Comparison of ENCODE assay signal across 8 mouse cellular contexts in the genomic region with DNA sequence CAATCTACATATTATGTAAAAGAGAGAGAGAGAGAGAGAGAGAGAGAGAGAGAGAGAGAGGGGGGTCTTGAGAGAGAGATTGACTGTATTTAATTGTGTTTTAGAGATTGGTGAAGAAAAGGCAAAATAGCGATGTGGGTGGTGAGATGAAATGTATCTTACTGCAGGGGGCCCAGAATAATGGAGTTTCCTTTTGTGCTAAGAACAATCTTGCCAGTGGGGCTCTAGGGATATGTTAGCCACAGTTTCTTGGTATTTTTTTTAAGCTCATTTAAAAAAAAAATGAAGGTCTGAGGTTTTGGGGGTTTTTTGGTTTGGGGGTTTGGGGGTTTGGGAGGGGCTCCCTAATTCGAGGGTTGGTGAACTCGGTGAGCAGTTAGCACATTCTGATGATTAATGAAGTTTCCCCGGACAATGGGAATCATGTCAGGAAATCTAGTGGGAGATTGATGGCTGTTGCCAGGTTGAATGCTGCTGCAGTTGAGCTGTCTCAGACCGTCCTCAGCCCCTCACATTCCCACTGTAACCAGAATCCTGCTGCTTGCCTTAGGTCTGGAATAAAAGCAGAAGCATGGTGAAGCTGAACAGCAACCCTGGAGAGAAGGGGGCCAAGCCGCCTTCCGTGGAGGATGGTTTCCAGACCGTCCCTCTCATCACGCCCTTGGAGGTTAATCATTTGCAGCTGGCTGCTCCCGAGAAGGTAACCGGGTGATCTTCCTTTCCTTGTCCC. TPM values are rescaled to one million over a fixed set of nuclear protein-coding genes. Genes with fewer than 3 reads are reported as not detected.
A peak's percentile ranks its signal among the peaks of the same experiment; 100 is the strongest.
DNase-seq lines count a peak whose midpoint lies in the region; ATAC-seq and TF ChIP-seq lines count a peak whose summit lies in the region.

No protein-coding gene starts in this region.

- peak overlapping the region; percentile 71 for H3K9ac ChIP-seq in forebrain, postnatal 0 days
- H3K9ac ChIP-seq in limb, embryonic 14.5 days (ENCODE audit: low read depth, low read length, severe bottlenecking), result no peak overlapping the region

- DNase-seq in forebrain, postnatal 0 days, result peak; percentile 71
- no peak for DNase-seq in limb, embryonic 14.5 days (ENCODE audit: low spot score)
- DNase-seq in thymus, postnatal 36 days, result peak; percentile 42 to 43
- DNase-seq in adrenal gland, adult 2 months, result no peak
- DNase-seq in c-Kit-positive CD71-positive TER-119-positive erythroid progenitor cells, embryonic 14.5 days (ENCODE audit: low spot score), result no peak
- no peak for DNase-seq in adrenal gland, postnatal 4 days (ENCODE audit: low spot score in 2 of 2)

- H3K36me3 ChIP-seq in megakaryocyte, embryonic 14.5 days (replicated peaks; ENCODE audit: low read length), result peaks cover 40% of the 10 kb centered on the region
- H3K36me3 ChIP-seq in forebrain, postnatal 0 days (ENCODE audit: insufficient read depth), result peaks cover 25% of the 10 kb centered on the region
- no peaks in the 10 kb centered on the region for H3K36me3 ChIP-seq in limb, embryonic 14.5 days (ENCODE audit: control insufficient read depth, insufficient read depth, low read length)

- 3% methylated on average over 11 of the region's 11 CpGs for WGBS in forebrain, postnatal 0 days
- WGBS in limb, embryonic 14.5 days, result 2% methylated on average over 11 of the region's 11 CpGs

- peaks cover 44% of the 10 kb centered on the region for H3K4me1 ChIP-seq in megakaryocyte, embryonic 14.5 days
- peaks cover 21% of the 10 kb centered on the region; the same call in 1 of the 2 replicates for H3K4me1 ChIP-seq in forebrain, postnatal 0 days (ENCODE audit: insufficient read depth)
- peaks cover 8% of the 10 kb centered on the region; the same call in 1 of the 2 replicates for H3K4me1 ChIP-seq in limb, embryonic 14.5 days (ENCODE audit: control insufficient read depth, insufficient read depth, low read length)

- peaks cover 20% of the 10 kb centered on the region for H3K27me3 ChIP-seq in megakaryocyte, embryonic 14.5 days (replicated peaks)
- no peaks in the 10 kb centered on the region for H3K27me3 ChIP-seq in forebrain, postnatal 0 days (ENCODE audit: insufficient read depth, low read length)
- H3K27me3 ChIP-seq in limb, embryonic 14.5 days (ENCODE audit: control insufficient read depth, insufficient read depth, low read length), result no peaks in the 10 kb centered on the region

- H3K4me3 ChIP-seq in megakaryocyte, embryonic 14.5 days (replicated peaks), result peak overlapping the region; percentile 87
- peak overlapping the region; percentile 46 for H3K4me3 ChIP-seq in forebrain, postnatal 0 days (ENCODE audit: low read depth, low read length)
- H3K4me3 ChIP-seq in limb, embryonic 14.5 days (replicated peaks; ENCODE audit: low read length), result peak overlapping the region; percentile 17

- peak overlapping the region; percentile 92 for H3K27ac ChIP-seq in forebrain, postnatal 0 days (ENCODE audit: low read depth, low read length)
- H3K27ac ChIP-seq in limb, embryonic 14.5 days (replicated peaks; ENCODE audit: low read depth, low read length), result no peak overlapping the region

- peaks cover 9% of the 10 kb centered on the region for H3K9me3 ChIP-seq in megakaryocyte, embryonic 14.5 days
- H3K9me3 ChIP-seq in forebrain, postnatal 0 days (ENCODE audit: low read length), result no peaks in the 10 kb centered on the region
- H3K9me3 ChIP-seq in limb, embryonic 14.5 days (ENCODE audit: control insufficient read depth, low read length), result no peaks in the 10 kb centered on the region

- no peak for ATAC-seq in megakaryocyte, adult 5-6 weeks (ENCODE audit: poor library complexity, severe bottlenecking)
- ATAC-seq in forebrain, postnatal 0 days, result peak; percentile 38; the same call in 1 of the 2 replicates
- no peak for ATAC-seq in limb, embryonic 14.5 days (ENCODE audit: low FRiP score, low read depth)

- TF ChIP-seq POLR2A in limb, embryonic 14.5 days (IDR thresholded peaks at IDR 0.05; ENCODE audit: borderline replicate concordance, extremely low read depth, insufficient read depth, insufficient read length), result no peak

- peak overlapping the region; percentile 75 for H3K4me2 ChIP-seq in forebrain, postnatal 0 days (ENCODE audit: low read depth)
- H3K4me2 ChIP-seq in limb, embryonic 14.5 days (replicated peaks; ENCODE audit: low read depth, low read length, severe bottlenecking), result peak overlapping the region; percentile 36

- TF ChIP-seq CTCF in forebrain, postnatal 0 days (IDR thresholded peaks at IDR 0.05; ENCODE audit: low read depth), result peak; percentile 24; the same call in 1 of the 2 replicates

RNA-seq across cellular contexts. Expression of a gene that starts 1.1 kb away (rescaled TPM):
- polyA plus RNA-seq in megakaryocyte, embryonic 14.5 days (2012; ENCODE audit: insufficient read depth, low replicate concordance), result 12.5 TPM in 1 of 2 replicates, not detected in the other
- 0.20 and 1.4 TPM in 2 replicates for total RNA-seq in megakaryocyte, adult 5-6 weeks (2015)
- 1.1 and 1.3 TPM in 2 replicates for total RNA-seq in megakaryocyte, adult 5-6 weeks (2017)
- 1,434 and 1,519 TPM in 2 replicates for total RNA-seq in forebrain, postnatal 0 days (2014; rRNA removed)
- polyA plus RNA-seq in forebrain, postnatal 0 days (2015; fragmentation: Nextera tagmentation; extraction: Ambion mirVana), result 646 and 742 TPM in 2 replicates
- polyA plus RNA-seq in limb, embryonic 14.5 days (2012; rRNA removed), result 15.7 and 17.5 TPM in 2 replicates
- polyA plus RNA-seq in limb, embryonic 14.5 days (2014; fragmentation: Nextera tagmentation; extraction: Ambion mirVana), result 3.2 and 3.8 TPM in 2 replicates
- total RNA-seq in adrenal gland, adult 2 months (2021), result 10 to 100 TPM; 26.5 to 42.6 TPM
- polyA plus RNA-seq in adrenal gland, adult 2 months (2012; rRNA removed), result 10.9 and 15.4 TPM in 2 replicates
- 10 to 100 TPM; 58.2 to 64.7 TPM for total RNA-seq in adrenal gland, postnatal 4 days (2021)

RNA-seq across cellular contexts. Expression of a gene that starts 36.0 kb away (rescaled TPM):
- 0.17 TPM in 1 of 2 replicates, not detected in the other for polyA plus RNA-seq in megakaryocyte, embryonic 14.5 days (2012; ENCODE audit: insufficient read depth, low replicate concordance)
- not detected in 2 replicates for total RNA-seq in megakaryocyte, adult 5-6 weeks (2015)
- total RNA-seq in megakaryocyte, adult 5-6 weeks (2017), result not detected in 2 replicates
- total RNA-seq in forebrain, postnatal 0 days (2014; rRNA removed), result 0.54 and 1.3 TPM in 2 replicates
- 0.25 and 0.41 TPM in 2 replicates for polyA plus RNA-seq in forebrain, postnatal 0 days (2015; fragmentation: Nextera tagmentation; extraction: Ambion mirVana)
- polyA plus RNA-seq in limb, embryonic 14.5 days (2012; rRNA removed), result 0.29 and 0.55 TPM in 2 replicates
- polyA plus RNA-seq in limb, embryonic 14.5 days (2014; fragmentation: Nextera tagmentation; extraction: Ambion mirVana), result 0.12 and 0.18 TPM in 2 replicates
- not detected for total RNA-seq in adrenal gland, adult 2 months (2021)
- polyA plus RNA-seq in adrenal gland, adult 2 months (2012; rRNA removed), result 0.11 TPM in 1 of 2 replicates, not detected in the other
- total RNA-seq in adrenal gland, postnatal 4 days (2021), result not detected

Comparison
In these comparisons a context has a peak if more than half of its experiments do, and no peak if none do; other contexts are left out.
1. H3K4me3 ChIP-seq: peak in every context shown above with its lines; median percentile 87 in megakaryocyte, embryonic 14.5 days; 46 in forebrain, postnatal 0 days; 17 in limb, embryonic 14.5 days.
2. DNase-seq: peak in forebrain, postnatal 0 days (single experiment) and thymus, postnatal 36 days (2 of 2); none in limb, embryonic 14.5 days (single experiment), adrenal gland, adult 2 months (single experiment), c-Kit-positive CD71-positive TER-119-positive erythroid progenitor cells, embryonic 14.5 days (single experiment) and adrenal gland, postnatal 4 days (0 of 2).
3. RNA of a gene that starts 1.1 kb away (total RNA-seq): 1,434 to 1,519 TPM in forebrain, postnatal 0 days; 58.2 to 64.7 TPM in adrenal gland, postnatal 4 days, 26.5 to 42.6 TPM in adrenal gland, adult 2 months and 0.20 to 1.4 TPM in megakaryocyte, adult 5-6 weeks; every median in the first group is over 10 times any median in the second.